ENCODE assay signal across 10 mouse cellular contexts in the genomic region with DNA sequence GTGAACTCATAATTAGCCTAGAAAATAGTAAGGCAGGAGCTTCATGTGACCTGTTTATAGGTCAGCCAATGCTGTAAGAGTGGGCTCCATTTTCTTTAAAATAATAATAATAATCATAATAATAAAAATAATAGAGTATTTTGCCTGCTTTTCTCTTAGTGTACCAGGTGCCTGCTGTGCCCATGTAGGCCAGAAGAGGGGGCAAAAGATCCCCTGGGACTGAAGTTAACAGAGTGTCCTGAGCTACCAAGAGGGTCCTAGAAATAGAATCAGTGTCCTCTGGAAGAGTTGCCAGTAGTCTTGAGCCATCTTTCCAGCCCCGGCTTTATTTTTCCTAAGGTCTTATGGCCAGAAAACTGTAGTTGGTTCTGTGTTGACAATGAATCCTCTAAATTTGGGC.
DNase-seq lines count a peak whose midpoint lies in the region; ATAC-seq and TF ChIP-seq lines count a peak whose summit lies in the region.
"Had no signal": no experiment of that assay in that cellular context is flagged by ENCODE, and none has a peak within 500 bp of the region (broad histone marks: within the 10 kb centered on the region; RNA-seq: fewer than 3 reads in every experiment).

No protein-coding gene starts in this region.

- peak; percentile 23; the same call in 1 of the 2 replicates for TF ChIP-seq CTCF in lung, adult 2 months (IDR thresholded peaks at IDR 0.05; ENCODE audit: insufficient read depth, low read length)
- TF ChIP-seq CTCF in brain, embryonic 14.5 days (IDR thresholded peaks at IDR 0.05; ENCODE audit: borderline replicate concordance, extremely low read depth, insufficient read depth, insufficient read length), result peak; percentile 53; the same call in 1 of the 2 replicates

- WGBS in heart, embryonic 12.5 days, result 71% methylated on average over 1 of the region's 1 CpGs
- WGBS in lung, adult 2 months, result 76% methylated on average over 1 of the region's 1 CpGs

- no peak for ATAC-seq in heart, embryonic 12.5 days (ENCODE audit: insufficient number of reproducible peaks, low FRiP score)
- ATAC-seq in inflammation-experienced regulatory T-cells, adult 6 months, result no peak

- H3K36me3 ChIP-seq in heart, embryonic 12.5 days, result no peaks in the 10 kb centered on the region
- H3K36me3 ChIP-seq: heart, embryonic 13.5 days; limb, embryonic 12.5 days; midbrain, embryonic 12.5 days had no signal

- intact Hi-C loops in heart, postnatal 10 days (cut with DNase I), result loop anchor here (2.0 to 5.0 kb wide), 2 partner anchors 87 to 356 kb away; no protein-coding TSS in a partner anchor

- H3K27ac ChIP-seq in heart, embryonic 12.5 days (ENCODE audit: poor library complexity, severe bottlenecking), result no peak overlapping the region
- H3K27ac ChIP-seq: heart, embryonic 13.5 days; limb, embryonic 12.5 days; midbrain, embryonic 12.5 days had no signal

- H3K4me1 ChIP-seq in heart, embryonic 12.5 days (replicated peaks), result peaks cover 9% of the 10 kb centered on the region
- no peaks in the 10 kb centered on the region for H3K4me1 ChIP-seq in lung, adult 2 months (ENCODE audit: control insufficient read depth, insufficient read depth, low read length)

- no peaks in the 10 kb centered on the region for H3K27me3 ChIP-seq in heart, embryonic 12.5 days (replicated peaks)
- H3K27me3 ChIP-seq: heart, embryonic 13.5 days; midbrain, embryonic 12.5 days had no signal

- DNase-seq in heart, postnatal 10 days, result peak; percentile 28 to 33
- DNase-seq in lung, adult 2 months, result no peak
- no peak for DNase-seq in lung, postnatal 4 days
- DNase-seq in brain, embryonic 14.5 days (ENCODE audit: low read depth), result no peak
- DNase-seq in mesoderm, embryonic 11.5 days (ENCODE audit: low read depth, low spot score), result peak; percentile 41

- no peak for TF ChIP-seq POLR2A in lung, adult 2 months (IDR thresholded peaks at IDR 0.05; ENCODE audit: borderline replicate concordance, extremely low read depth, low read depth, low read length)
- TF ChIP-seq POLR2A in brain, embryonic 14.5 days (IDR thresholded peaks at IDR 0.05; ENCODE audit: borderline replicate concordance, extremely low read depth, insufficient read depth, insufficient read length, poor library complexity, severe bottlenecking), result no peak

- H3K9ac ChIP-seq in heart, embryonic 12.5 days, result no peak overlapping the region
- H3K9ac ChIP-seq: heart, embryonic 13.5 days; limb, embryonic 12.5 days; midbrain, embryonic 12.5 days had no signal

- H3K4me2 ChIP-seq in heart, embryonic 12.5 days, result no peak overlapping the region
- H3K4me2 ChIP-seq: heart, embryonic 13.5 days; limb, embryonic 12.5 days; midbrain, embryonic 12.5 days had no signal

- H3K9me3 ChIP-seq in heart, embryonic 12.5 days (replicated peaks), result no peaks in the 10 kb centered on the region
- H3K9me3 ChIP-seq: heart, embryonic 13.5 days; limb, embryonic 12.5 days; midbrain, embryonic 12.5 days had no signal

- no peak overlapping the region for H3K4me3 ChIP-seq in heart, embryonic 12.5 days
- no peak overlapping the region for H3K4me3 ChIP-seq in lung, adult 2 months (replicated peaks; ENCODE audit: extremely low read depth, low read depth, low read length)
- H3K4me3 ChIP-seq: heart, embryonic 13.5 days; limb, embryonic 12.5 days; midbrain, embryonic 12.5 days had no signal

Comparison
In these comparisons a context has a peak if more than half of its experiments do, and no peak if none do; other contexts are left out.
1. DNase-seq: peak in heart, postnatal 10 days (2 of 2) and mesoderm, embryonic 11.5 days (single experiment); none in lung, adult 2 months (single experiment), lung, postnatal 4 days (0 of 2) and brain, embryonic 14.5 days (single experiment).